Mouse (Mus musculus) left cerebral cortex, adult 2 months (tissue): Measurements from ENCODE around the gene Cmbl. TPM values are rescaled to one million over a fixed set of nuclear protein-coding genes. Genes with fewer than 3 reads are reported as not detected.

Experiments used
- DNase-seq, 2 experiments: peaks; one replicate each; pipeline ENCODE4 v3.0.0; 2021 to 2022; ENCODE audit warnings: low spot score in 2 of 2, mixed read lengths in 1 of 2; ENCODE audit errors: extremely low spot score in 1 of 2
- H3K27ac ChIP-seq: fragments of 200-600 bp; 2 replicates; pipeline ENCODE4 v1.8.1; 2022
- H3K4me3 ChIP-seq: fragments of 200-600 bp; 2 replicates; pipeline ENCODE4 v1.8.1; 2022
- CTCF ChIP-seq: fragments of 200-600 bp; IDR thresholded peaks from 2 replicates; pipeline ENCODE4 v1.8.1; 2022; ENCODE audit warnings: antibody characterized with exemption, mild to moderate bottlenecking, moderate library complexity
- intact Hi-C: fragments of 180-260 bp; cut with DNase I; formaldehyde crosslinking; loops from one replicate; pipeline ENCODE4 v1.15.1; 2025
- total RNA-seq, 2 experiments: library from RNA; stranded (reverse); gene quantifications; 2 replicates each; pipeline ENCODE4 v1.2.3; 2021

The Cmbl gene
- total RNA-seq, 2 experiments from 2014 or later: 15.7 to 17.9 TPM

- no peak for DNase-seq
- no peak for TF ChIP-seq CTCF
- intact Hi-C loops: no loop called here
- no peak overlapping the region for H3K27ac ChIP-seq
- H3K4me3 ChIP-seq: no peak overlapping the region
Measured at GRCm38 (mm10) chr15:31632478-31632877, 67.3 kb downstream of the Cmbl start.

DNA sequence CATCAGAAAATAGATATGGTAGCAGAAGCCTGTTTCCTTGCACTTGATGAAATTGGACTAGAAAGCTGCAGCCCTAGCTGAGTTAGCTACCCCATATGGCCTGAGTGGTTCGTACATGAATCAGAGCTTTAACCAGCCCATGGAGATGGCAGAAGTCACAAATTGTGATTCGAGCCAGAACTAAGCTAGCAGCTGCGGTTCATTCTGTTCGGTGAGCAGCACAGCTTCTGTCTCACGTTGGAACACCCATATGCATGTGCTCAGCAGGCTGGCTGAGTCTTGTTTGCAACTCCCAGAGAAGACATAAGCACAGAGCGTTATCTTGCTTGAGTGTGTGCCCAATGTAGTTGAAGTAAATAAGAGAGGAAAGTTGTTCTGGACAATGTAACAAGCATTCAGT is 69.4 kb downstream of the Cmbl start:
- no peak overlapping the region for H3K4me3 ChIP-seq
- peak in 1 of 2 experiments; percentile 26 for DNase-seq
- H3K27ac ChIP-seq: no peak overlapping the region
- TF ChIP-seq CTCF: no peak
- intact Hi-C loops: no loop called here

GRCm38 (mm10) chr15:31636091-31636595 is 71.0 kb downstream of the Cmbl start:
- no peak for DNase-seq
- intact Hi-C loops: no loop called here
- no peak for TF ChIP-seq CTCF
- H3K4me3 ChIP-seq: no peak overlapping the region
- no peak overlapping the region for H3K27ac ChIP-seq

Other genes with a start within 250 kb of the Cmbl start
- gene Ankrd33b, start 197.7 kb upstream of the Cmbl start, total RNA-seq: 10 to 100 TPM; 79.6 to 93.7 TPM
- gene Ropn1l, start 111.7 kb upstream of the Cmbl start, total RNA-seq: 1 to 10 TPM in 1 of 2 experiments, under 1 TPM in 1; 0.75 to 1.0 TPM
- 100 to 1,000 TPM; 191 to 204 TPM for gene March6, start 34.3 kb upstream of the Cmbl start, total RNA-seq
- gene Cct5, start 36.4 kb downstream of the Cmbl start, total RNA-seq: 100 to 1,000 TPM; 173 to 182 TPM
- 10 to 100 TPM; 11.3 to 12.1 TPM for gene Fam173b, start 36.5 kb downstream of the Cmbl start, total RNA-seq